Mouse (Mus musculus) right cerebral cortex, postnatal 25 days (tissue): ENCODE data around the gene Fam198a.
"Not testable (repeated sequence)": the region's sequence is repeated elsewhere in the genome, so short reads cannot be mapped to it uniquely, and the experiment has no call there.

Experiments used
- DNase-seq: peaks from one replicate; pipeline ENCODE4 v3.0.0; 2022

The Fam198a gene

DNA sequence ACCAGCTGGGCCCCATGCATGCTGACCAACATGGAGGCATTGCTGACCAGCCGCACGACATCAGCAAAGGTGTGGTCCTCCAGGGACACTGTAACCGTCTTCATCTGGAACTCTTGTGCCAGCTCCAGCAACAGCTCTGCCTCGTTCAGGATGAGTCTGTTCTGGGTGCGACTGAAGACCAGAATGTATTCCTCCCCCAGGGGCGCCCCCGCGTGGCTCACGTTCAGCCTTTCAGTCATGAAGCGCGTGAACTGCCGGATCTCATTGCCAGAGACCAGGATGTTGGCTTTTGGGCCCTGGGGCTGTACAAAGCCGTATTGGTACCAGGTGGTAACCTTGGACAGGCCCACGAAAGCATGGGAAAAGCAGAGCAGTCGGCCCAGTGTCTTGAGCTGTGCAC is 31.9 kb downstream of the Fam198a start:
- no peak for DNase-seq

DNA sequence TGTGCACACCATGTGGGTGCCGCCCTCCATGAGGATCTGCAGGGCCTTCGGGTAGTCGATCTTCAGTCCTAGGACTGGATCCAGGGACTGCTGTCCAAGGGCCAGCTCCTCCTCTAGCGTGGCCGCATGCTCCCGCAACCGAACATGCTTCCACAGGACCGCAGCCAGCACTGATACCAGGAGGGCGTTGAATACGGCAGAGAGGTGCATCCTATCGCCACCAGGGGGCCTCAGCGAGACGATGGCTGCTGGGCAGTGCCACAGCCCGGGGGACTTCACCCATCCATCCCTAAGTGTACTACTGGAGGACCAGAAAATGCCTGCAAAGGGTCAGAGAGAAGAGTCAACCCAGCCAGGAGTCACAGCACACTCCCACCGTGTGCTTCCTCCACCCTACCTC is 32.7 kb downstream of the Fam198a start:
- peak; percentile 77 for DNase-seq

DNA sequence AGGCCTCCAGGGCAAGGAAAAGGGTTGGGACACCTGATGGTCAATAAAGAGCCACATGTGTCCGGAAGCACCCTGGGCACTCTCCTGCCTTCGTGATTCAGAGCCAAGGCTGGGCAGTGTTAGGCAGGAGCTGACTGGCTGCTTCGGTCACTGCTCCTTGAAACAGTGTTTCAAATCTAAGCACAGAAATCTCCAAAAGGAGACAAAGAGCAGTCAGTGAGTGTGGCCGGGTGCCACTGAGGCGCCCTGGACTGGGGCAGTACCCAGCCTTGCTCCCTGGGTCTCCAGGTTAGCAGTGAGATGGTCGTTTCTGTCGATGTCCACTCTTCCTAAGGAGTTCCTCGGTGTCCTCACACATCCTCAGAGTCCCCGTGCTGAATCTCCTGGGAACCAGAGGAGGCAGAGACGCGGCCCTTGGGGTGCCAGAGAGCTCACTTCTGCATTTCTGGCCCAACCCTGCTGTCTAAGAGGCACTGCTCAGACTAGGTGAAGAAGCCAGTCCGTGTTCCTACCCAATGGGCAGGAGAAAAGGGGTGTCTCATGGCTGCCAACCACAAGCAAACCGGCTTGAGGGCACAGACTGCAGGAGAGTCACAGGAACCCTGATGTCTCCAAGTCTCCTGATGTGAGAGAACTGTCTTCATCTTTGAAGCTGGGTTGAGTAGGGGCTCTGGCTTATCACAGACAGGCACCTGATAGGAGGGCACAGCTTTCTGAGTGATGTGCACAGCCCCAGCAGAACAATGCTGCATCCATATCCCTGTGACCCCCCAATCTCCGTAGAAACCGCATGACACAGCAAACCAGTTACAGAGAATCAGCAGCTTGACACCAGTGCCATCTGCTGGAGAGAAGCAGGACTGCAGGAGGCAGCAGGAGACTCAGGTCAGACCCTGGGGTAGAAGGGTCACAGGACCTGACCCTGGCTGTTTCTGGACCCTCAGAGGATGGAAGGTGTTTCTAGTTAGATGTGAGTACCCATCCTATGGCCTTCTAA is 34.0 kb downstream of the Fam198a start:
- DNase-seq: peak; percentile 43

DNA sequence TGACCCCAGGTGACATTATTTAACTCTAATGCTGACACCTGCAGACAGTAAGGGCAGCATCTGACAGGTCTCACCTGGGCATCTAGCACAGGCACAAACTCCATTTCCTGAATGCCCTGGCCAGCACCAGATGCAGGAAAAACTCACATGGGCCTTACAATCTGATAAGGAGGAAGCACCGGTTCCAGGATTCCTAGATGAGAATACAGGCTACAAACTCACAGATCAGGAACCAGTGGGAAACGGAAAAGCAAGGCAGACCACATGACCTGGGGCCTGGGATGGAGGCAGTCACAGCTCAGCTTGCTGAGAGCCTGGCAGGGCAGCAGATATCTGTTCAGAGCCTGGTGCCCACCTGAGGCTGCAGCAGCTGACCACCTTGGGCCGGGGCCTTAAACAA is 38.1 kb downstream of the Fam198a start:
- DNase-seq: no peak

DNA sequence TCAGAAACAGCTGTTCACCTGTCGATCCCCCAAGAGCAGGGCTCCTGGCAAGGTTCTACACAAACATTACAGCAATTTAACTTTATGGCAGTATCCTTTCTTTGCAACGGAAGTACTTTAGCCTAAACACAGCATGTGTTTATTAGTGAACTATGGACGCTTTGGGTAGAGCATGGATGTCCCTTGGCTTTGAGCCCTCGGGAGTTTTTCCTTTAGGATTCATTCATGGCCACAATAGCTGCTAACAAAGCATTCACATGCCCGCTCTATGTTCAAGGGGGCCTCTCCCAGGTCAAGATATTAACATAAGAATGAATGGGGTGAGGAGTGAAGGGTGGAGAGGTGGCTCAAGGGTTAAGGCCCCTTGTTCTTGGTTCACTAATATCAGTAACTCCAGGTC is 38.7 kb downstream of the Fam198a start:
- DNase-seq: no peak

DNA sequence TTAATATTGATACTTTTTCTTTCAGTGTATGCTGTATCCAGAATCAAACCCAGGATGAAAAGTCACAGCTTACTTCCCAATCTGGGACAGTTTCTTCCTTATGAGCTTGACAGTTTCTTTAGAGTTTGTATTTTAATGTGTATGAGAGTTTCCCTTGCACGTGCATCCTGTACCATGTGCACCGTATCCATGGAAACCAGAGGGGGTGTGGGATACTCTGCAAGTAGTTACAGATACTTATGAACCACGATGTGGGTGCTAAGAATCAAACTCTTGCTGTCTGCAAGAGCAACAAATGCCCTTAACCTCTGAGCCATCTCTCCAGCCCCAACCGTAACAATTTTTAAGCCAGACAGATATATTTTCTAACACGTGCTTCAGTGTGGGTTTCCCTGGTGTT is 40.3 kb downstream of the Fam198a start:
- no peak for DNase-seq

DNA sequence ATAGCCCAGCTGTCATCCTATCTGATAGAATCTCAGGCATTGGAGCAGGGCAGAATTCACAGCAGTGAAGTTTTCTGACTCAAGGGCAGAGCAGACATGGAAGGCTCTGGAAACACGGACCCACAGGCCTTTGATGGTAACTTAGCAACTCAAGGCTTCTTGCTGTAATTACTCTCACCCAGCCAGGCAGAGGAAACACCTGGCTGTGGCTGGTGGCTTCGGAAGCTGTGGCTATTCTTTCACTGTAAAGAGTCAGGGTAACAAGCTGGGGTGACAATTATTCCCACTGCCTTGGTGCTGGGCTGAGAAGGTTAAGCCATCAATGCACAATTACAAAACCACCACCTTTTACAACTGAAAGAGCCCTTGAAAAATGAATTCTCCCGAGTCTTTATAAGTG is 42.3 kb downstream of the Fam198a start:
- no peak for DNase-seq

DNA sequence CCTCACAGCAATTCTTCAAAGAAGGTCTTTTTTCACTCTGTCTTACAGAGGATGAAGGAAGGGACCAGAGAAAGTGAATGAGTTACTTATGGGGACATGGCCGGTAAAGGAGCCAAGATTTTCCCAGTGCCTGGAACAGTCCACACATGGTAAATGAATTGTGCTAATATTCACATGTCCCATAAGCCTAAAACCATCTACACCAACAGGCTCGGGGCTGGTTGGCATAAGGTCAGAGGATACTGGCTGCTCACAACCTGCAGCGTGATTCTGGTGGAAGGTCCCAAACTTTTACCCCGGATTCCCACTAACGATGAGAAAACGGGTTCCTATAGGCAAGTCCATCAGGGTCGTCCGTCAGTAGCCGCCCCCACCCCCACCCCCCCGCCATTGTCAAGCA is 44.3 kb downstream of the Fam198a start:
- no peak for DNase-seq

DNA sequence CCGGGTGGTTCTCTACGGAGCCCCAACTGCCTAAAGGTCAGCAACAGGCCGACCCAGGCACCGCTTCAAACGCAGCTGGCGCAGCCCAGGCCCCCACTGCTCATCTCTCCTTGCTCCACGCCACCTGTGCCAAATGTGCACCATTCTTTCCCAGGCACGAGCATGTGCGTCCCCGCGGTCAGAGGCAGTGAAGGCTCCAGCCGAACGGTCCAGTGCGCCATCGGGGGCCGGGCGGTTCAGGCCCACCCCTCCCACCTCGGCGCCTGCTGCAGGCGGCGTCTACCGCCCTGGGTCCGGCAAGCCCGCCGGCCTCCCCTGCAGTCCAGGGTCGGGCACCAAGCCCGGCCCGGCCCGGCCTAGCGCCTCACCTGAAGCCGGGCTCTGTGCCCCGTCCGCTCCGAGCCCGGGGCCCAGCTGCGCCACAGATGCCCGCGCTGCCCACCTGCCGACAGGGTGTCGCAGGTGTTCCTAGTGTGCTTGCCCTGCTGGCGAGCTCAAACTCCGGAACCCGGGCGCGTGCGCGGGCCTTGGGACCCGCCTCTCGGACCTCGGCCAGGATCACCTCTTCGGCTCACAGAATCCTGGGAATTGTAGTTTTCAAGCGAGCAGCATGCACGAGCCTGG is 44.8 kb downstream of the Fam198a start:
- DNase-seq: peak; percentile 90

DNA sequence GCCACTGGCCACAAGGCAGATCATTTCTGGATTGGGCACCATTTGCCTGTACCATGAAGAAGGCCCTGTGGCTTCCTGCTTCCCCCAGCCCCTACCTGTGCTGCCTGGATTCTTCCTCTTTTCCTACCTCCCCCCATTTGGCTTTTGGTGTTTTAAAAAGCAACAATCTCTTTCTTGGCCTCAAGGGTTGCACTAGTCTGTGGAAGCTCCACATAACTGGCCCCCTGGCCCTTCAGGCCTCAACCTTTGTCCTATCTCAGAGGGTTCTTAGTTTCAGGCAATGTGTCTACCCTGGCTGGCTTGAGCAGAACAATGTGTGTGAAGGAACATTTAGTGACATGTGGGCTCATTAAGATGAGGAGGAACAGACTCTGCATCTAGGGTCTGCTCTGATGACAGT is 46.2 kb downstream of the Fam198a start, which contains the start of gene Pomgnt2:
TSS of gene Pomgnt2 (minus strand) at position 101 of the 400 bp plus-strand sequence.
- no peak for DNase-seq

DNA sequence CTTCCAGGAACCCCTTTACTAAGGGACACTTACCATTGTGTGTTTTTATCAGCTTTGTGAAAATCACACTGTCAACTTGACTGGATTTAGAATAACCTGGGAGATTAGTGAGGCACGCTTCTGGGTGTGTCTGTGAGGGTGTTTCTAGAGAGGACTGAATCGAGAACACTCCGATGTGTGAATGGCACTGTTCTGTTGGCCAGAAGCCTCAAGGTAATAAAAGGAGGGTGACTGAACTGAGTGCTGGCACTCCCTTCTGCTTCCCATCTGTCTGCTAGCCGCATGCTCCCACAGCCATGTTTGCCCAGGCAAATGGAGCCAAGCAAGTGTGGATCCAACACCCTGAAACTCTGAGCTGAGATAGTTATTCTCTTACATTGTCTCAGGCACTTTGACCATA is 47.2 kb downstream of the Fam198a start:
- no peak for DNase-seq

DNA sequence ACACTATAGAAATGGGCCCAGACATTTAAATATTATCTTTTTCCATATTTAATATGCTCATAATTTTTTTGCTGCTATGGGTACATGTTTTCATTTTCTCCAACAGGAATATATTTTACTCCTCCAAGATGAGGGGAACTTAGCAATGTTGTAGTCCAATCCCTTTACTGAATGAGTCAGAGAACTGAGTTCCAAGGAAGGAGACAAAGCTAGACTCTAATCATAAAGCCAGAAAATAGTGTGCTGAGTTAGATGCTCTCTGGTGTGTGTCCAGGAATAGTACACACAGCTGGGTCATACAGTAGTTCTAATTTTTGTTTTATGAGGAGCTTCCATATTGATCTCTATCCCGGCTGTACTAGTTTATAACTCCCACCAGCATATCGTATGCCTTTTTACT is 55.4 kb downstream of the Fam198a start:
- no peak for DNase-seq

DNA sequence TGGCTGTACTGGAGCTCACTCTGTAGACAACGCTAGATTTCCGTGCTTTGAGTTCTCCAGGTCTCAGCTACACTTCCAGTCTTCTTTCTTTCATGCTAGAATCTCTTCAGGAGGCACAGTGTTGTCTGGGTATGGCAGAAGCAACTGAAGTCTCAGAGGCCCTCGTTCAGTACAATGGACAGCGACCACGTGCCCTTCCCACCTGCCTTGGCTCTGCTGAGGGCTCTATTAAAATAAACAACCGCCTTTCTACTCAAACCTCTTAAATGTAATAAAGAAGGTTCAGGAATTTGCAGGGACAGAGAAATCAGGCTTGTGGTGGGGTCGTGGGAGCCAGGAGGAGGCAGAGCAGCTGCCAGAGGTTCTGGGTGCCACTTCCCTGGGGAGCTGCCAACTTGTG is 55.8 kb downstream of the Fam198a start:
- no peak for DNase-seq

DNA sequence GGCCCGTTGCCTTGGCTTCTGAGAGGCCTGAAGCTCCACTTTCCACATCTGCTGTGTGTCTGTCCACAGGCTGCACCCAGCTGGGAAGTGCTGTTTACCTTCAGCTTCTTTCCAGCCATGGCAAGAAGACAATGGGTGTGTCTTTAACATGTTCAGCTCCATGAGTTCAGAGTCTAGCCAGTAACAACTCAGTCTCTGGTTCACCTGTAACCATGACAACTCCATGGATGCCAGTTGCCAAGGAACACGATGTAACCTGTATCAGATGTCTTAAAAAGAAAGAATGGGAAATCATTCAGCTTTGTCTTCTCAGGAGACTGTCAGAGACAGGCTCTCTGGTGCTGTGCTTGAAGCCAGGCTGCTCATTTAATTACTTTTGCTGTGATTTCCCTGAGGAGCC is 58.1 kb downstream of the Fam198a start:
- no peak for DNase-seq

DNA sequence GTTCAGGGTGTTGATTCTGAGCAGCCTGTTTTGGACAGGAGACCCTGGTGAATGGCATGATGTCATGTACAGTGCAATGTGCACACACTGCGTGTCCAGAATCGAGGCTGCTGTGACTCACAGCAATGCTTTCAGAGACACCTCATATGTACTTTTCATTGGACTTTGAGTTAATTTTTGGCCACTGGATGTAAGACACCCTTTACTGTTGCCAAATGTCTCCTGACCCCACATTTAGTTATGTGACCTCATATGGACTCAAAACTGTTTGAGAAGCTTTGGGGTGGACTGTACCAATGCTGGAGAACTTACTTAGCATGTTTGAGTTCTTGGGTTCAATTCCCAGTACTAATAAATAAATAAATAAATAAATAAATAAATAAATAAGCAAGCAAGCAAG is 60.0 kb downstream of the Fam198a start:
- no peak for DNase-seq

DNA sequence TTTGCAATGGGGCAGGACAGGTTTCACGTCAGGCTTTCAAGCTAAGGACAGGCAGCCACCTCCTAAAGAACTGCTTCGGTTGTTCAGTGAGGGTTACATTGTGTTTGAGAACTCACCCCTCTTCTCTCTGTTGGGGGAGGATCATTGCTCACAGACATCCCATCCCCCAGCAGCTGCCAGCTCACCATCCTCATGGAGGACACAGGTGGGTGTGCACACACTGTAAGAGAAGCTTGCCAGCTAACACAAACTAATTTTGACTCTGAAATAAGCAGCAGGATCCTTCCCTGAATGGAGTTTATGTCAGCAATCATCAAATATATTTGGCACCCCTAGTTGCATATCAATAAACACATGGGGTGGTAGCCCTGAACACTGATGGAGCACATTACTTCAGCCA is 62.0 kb downstream of the Fam198a start:
- no peak for DNase-seq

DNA sequence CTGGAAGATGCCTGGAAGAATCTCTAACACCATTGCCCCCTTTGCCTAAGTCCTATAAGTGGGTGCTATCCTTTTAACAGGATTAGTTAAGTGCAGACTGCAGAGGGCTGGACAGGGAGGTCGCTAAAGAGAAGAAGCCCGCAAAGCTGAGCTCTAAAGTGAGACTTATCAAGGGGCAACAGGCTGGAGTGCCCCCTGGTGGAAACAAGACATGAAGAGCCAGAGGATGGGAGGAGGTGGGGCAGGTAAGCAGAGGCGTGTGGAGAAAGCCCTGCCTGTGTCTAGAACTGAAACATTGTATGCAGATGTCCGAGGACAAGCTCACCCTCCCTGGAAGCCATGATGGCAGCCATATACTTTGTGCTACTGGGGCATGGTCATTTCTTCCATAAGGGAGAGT is 62.8 kb downstream of the Fam198a start:
- no peak for DNase-seq

DNA sequence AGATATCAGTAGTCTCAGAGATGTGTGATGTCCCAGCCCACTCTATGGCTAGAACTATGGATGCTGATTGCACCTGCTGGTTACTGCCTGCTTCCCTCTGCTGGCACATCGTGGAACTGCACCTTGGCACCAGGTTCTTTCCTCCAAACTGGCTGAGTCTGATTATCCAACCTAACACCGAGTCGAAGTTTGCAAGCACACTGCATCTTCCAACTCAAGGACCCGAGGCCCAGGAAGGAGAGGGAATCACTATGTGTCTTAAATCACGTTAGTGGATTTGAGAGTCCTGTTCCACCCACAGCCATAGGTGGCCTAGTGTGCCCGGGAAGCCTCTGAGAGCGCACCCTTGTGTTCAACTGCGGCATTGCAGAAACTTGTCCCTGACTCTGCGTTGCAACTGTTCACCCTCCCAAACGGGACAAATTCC is 63.5 kb downstream of the Fam198a start:
- peak; percentile 48 for DNase-seq

DNA sequence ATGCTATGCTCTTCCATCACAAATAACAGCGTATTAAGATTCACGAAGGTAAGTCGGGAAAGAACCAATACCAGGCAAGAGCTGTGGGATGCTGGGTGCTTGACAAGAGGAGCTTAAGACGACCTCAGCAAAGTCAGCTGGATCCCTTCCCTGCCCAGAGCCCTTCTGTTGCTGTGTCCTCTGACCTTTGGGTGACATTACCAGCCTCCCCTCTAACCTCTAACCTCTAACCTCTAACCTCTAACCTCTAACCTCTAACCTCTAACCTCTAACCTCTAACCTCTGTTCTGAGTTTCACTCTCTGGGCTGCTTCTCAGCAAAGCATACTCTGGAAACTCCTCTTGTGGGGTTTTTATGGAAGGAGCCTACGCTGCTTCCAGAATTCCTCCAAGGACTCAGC is 67.3 kb downstream of the Fam198a start:
- DNase-seq: no peak

DNA sequence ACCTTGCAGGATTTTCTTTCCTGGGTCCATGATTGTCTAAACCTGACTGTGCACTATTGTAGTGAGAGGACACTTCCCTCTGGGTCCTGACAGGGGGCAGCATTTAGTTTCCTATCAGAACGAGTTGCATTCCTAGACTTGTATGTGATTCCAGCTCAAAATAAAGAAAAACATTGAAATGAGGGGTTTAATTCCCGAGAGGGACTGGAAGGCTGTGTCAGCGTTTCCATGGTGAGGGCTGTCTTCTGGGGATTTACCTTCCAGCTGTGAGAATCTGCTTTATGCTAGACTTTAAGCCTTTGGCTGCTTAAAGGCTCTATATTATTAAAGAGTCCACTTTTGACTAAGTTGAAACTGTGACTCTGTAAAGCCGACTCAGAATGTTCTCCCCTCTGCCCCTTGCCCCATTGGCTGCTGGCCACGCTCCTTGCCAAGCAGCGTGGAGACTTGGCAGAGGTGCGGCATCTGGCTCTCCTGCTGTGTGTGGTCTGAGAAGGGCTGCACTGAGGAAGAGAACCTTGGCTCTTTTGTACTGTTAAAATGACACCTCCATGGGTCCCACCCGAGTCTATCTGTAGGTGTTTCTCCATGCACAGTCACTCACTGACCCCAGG is 68.1 kb downstream of the Fam198a start:
- DNase-seq: no peak

DNA sequence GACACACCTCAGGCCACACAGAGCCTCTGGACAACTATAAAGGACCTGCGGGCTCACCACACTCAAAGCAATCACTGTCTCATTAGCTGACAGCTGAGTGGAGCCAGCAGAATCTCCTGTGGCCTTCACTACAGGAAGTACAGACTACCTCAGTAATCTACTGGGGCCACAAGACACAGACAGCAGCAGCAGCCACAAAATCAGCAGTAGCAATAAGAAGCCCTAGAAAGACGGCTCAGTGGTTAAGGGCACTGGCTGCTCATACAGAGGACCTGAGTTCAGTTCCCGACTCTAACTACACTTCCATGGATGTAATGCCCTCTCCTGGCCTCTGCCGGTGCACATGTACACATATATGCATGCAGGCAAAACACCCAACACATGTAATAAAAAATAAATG is 69.5 kb downstream of the Fam198a start:
- DNase-seq: no peak

DNA sequence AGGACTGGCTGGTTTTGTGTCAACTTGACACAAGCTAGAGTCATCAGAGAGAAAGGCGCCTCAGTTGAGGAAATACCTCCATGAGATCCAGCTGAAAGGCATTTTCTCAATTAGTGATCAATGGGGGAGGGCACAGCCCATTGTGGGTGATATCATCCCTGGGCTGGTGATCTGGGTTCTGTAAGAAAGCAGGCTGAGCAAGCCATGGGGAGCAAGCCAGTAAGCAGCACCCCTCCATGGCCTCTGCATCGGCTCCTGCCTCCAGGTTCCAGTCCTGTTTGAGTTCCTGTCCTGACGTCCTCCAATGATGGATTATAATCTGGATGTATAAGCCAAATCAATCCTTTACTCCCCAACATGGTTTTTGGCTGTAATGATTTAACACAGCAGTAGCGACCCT is 70.4 kb downstream of the Fam198a start:
- DNase-seq: not testable (repeated sequence)

DNA sequence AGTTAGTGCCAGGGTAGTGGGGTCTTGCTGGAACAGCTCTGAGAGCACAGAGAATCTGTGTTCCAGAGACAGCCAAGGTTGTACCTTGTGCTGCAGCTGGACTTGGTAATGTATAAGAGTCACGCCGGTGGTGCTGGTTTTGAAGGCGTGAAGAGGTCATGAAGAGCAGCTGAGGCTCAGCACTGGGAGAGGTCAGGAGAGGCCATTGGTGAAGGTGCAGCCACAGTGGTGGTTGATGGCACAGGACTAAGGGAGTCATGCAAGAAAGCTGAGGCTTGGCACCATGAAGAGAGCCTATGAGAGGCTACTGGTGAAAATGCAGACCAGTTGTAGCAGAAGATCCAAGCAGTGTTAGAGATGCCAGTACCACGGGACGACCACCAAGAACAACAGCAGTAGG is 70.8 kb downstream of the Fam198a start:
- DNase-seq: no peak

DNA sequence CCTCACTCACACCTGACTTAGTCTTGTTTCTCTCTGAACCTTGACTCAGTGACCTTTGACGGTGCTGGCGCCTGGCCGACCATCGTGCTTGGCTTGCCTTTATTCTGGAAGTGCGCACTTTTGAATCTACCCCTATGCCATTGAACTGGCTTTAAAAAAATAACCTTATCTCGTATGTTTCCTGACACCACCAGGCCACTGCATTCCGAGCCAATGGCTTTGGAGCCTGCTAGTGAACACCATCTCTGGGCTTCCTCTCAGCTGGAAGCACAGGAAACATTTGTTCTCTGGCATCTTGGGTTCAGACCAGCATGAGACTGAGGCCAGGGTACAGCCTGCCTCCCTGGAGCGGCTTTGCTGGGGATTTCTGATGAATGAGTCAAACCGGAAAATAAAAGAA is 72.0 kb downstream of the Fam198a start:
- DNase-seq: no peak
